Mouse (Mus musculus): Measurements from ENCODE around the gene Klk13. TPM values are rescaled to one million over a fixed set of nuclear protein-coding genes. Genes with fewer than 3 reads are reported as not detected.
"Not testable (repeated sequence)": the region's sequence is repeated elsewhere in the genome, so short reads cannot be mapped to it uniquely, and the experiment has no call there.

Gene Klk13
- 0.11 TPM in 1 of 2 replicates, not detected in the other for polyA plus RNA-seq (2014; fragmentation: Nextera tagmentation; extraction: Ambion mirVana)

GRCm38 (mm10) chr7:43712267-43712666 lies at the start of gene Klk13:
Gene Klk13, plus strand, starts transcription at chr7:43712567.
- Histone ChIP-seq H3K4me1 (ENCODE audit: control insufficient read depth, insufficient read depth, low read length) (no peaks in the 10 kb centered on the region), H3K4me2 (ENCODE audit: low read depth, low read length) (no peak within 1 kb of the TSS), H3K9ac (replicated peaks; ENCODE audit: low read depth, low read length) (no peak within 1 kb of the TSS), H3K4me3 (ENCODE audit: low read depth, low read length) (no peak within 1 kb of the TSS), H3K27me3 (ENCODE audit: control insufficient read depth, insufficient read depth, low read length) (no peaks in the 10 kb centered on the region), H3K9me3 (ENCODE audit: control insufficient read depth, low read length) (no peaks in the 10 kb centered on the region), H3K36me3 (ENCODE audit: control insufficient read depth, insufficient read depth, low read length) (no peaks in the 10 kb centered on the region), H3K27ac (ENCODE audit: low read depth, low read length) (no peak within 1 kb of the TSS)
- ATAC-seq (ENCODE audit: low read depth): no peak
- 67% methylated on average over 4 of the region's 4 CpGs for WGBS

GRCm38 (mm10) chr7:43662804-43663203 lies 49.6 kb upstream of the Klk13 start:
- no peaks in the 10 kb centered on the region for H3K27me3 ChIP-seq (ENCODE audit: control insufficient read depth, insufficient read depth, low read length)
- H3K27ac ChIP-seq (ENCODE audit: low read depth, low read length): no peak overlapping the region
- H3K4me3 ChIP-seq (ENCODE audit: low read depth, low read length): no peak overlapping the region
- no peak overlapping the region for H3K4me2 ChIP-seq (ENCODE audit: low read depth, low read length)
- no peaks in the 10 kb centered on the region for H3K36me3 ChIP-seq (ENCODE audit: control insufficient read depth, insufficient read depth, low read length)
- no peak for ATAC-seq (ENCODE audit: low read depth)
- no peaks in the 10 kb centered on the region for H3K4me1 ChIP-seq (ENCODE audit: control insufficient read depth, insufficient read depth, low read length)
- no peak overlapping the region for H3K9ac ChIP-seq (replicated peaks; ENCODE audit: low read depth, low read length)
- no peaks in the 10 kb centered on the region for H3K9me3 ChIP-seq (ENCODE audit: control insufficient read depth, low read length)
- WGBS: 93% methylated on average over 1 of the region's 1 CpGs

- WGBS: 88% methylated on average over 4 of the region's 4 CpGs
Measured at GRCm38 (mm10) chr7:43667221-43667620, 45.1 kb upstream of the Klk13 start.

GRCm38 (mm10) chr7:43668582-43668981 lies 43.8 kb upstream of the Klk13 start:
- 0 out of 2 replicates have a peak, but pooled peaks cover 6% of the 10 kb centered on the region for H3K4me1 ChIP-seq (ENCODE audit: control insufficient read depth, insufficient read depth, low read length)
- H3K27ac ChIP-seq (ENCODE audit: low read depth, low read length): no peak overlapping the region
- no peaks in the 10 kb centered on the region for H3K9me3 ChIP-seq (ENCODE audit: control insufficient read depth, low read length)
- no peak overlapping the region for H3K4me2 ChIP-seq (ENCODE audit: low read depth, low read length)
- no peak overlapping the region for H3K9ac ChIP-seq (replicated peaks; ENCODE audit: low read depth, low read length)
- H3K36me3 ChIP-seq (ENCODE audit: control insufficient read depth, insufficient read depth, low read length): no peaks in the 10 kb centered on the region
- H3K4me3 ChIP-seq (ENCODE audit: low read depth, low read length): no peak overlapping the region
- 18% methylated on average over 3 of the region's 3 CpGs for WGBS
- no peak for ATAC-seq (ENCODE audit: low read depth)
- H3K27me3 ChIP-seq (ENCODE audit: control insufficient read depth, insufficient read depth, low read length): no peaks in the 10 kb centered on the region

More at GRCm38 (mm10) chr7:43667221-43667620, 45.1 kb upstream of the Klk13 start:
- H3K27me3 ChIP-seq (ENCODE audit: control insufficient read depth, insufficient read depth, low read length); H3K27ac ChIP-seq (ENCODE audit: low read depth, low read length); H3K4me3 ChIP-seq (ENCODE audit: low read depth, low read length); ATAC-seq (ENCODE audit: low read depth); H3K36me3 ChIP-seq (ENCODE audit: control insufficient read depth, insufficient read depth, low read length); H3K9me3 ChIP-seq (ENCODE audit: control insufficient read depth, low read length); H3K4me2 ChIP-seq (ENCODE audit: low read depth, low read length); H3K9ac ChIP-seq (replicated peaks; ENCODE audit: low read depth, low read length); H3K4me1 ChIP-seq (ENCODE audit: control insufficient read depth, insufficient read depth, low read length): not testable (repeated sequence)

GRCm38 (mm10) chr7:43671064-43671808 lies 41.1 kb upstream of the Klk13 start:
- peak overlapping the region; percentile 60 for H3K4me2 ChIP-seq (ENCODE audit: low read depth, low read length)
- ATAC-seq (ENCODE audit: low read depth): peak; percentile 57
- no peaks in the 10 kb centered on the region for H3K9me3 ChIP-seq (ENCODE audit: control insufficient read depth, low read length)
- H3K4me1 ChIP-seq (ENCODE audit: control insufficient read depth, insufficient read depth, low read length): 0 out of 2 replicates have a peak, but pooled peaks cover 6% of the 10 kb centered on the region
- H3K36me3 ChIP-seq (ENCODE audit: control insufficient read depth, insufficient read depth, low read length): peaks cover 13% of the 10 kb centered on the region; the same call in 1 of the 2 replicates
- H3K27me3 ChIP-seq (ENCODE audit: control insufficient read depth, insufficient read depth, low read length): no peaks in the 10 kb centered on the region
- H3K4me3 ChIP-seq (ENCODE audit: low read depth, low read length): peak overlapping the region; percentile 55
- no peak overlapping the region for H3K9ac ChIP-seq (replicated peaks; ENCODE audit: low read depth, low read length)
- no peak overlapping the region for H3K27ac ChIP-seq (ENCODE audit: low read depth, low read length)
- 70% methylated on average over 11 of the region's 11 CpGs for WGBS

GRCm38 (mm10) chr7:43671809-43672580 lies 40.4 kb upstream of the Klk13 start, which contains the start of gene Ctu1:
Gene Ctu1, plus strand, starts transcription at chr7:43672016.
- no peak within 1 kb of the TSS; the same call in 1 of the 2 replicates for H3K27ac ChIP-seq (ENCODE audit: low read depth, low read length)
- WGBS: under 1% methylated on average over 26 of the region's 26 CpGs
- 0 out of 2 replicates have a peak, but pooled peaks cover 6% of the 10 kb centered on the region for H3K4me1 ChIP-seq (ENCODE audit: control insufficient read depth, insufficient read depth, low read length)
- peaks cover 20% of the 10 kb centered on the region; the same call in 1 of the 2 replicates for H3K36me3 ChIP-seq (ENCODE audit: control insufficient read depth, insufficient read depth, low read length)
- H3K4me3 ChIP-seq (ENCODE audit: low read depth, low read length): peak within 1 kb of the TSS; percentile 55
- H3K9ac ChIP-seq (replicated peaks; ENCODE audit: low read depth, low read length): peak within 1 kb of the TSS; percentile 61
- H3K9me3 ChIP-seq (ENCODE audit: control insufficient read depth, low read length): no peaks in the 10 kb centered on the region
- no peaks in the 10 kb centered on the region for H3K27me3 ChIP-seq (ENCODE audit: control insufficient read depth, insufficient read depth, low read length)
- peak; percentile 97 for ATAC-seq (ENCODE audit: low read depth)
- H3K4me2 ChIP-seq (ENCODE audit: low read depth, low read length): peak within 1 kb of the TSS; percentile 60

- 18% methylated on average over 10 of the region's 10 CpGs for whole genome bisulfite sequencing
- peak; percentile 16; the same call in 1 of the 2 replicates for ATAC-seq (ENCODE audit: low read depth)
- Histone ChIP-seq H3K27me3 (ENCODE audit: control insufficient read depth, insufficient read depth, low read length) (no peaks in the 10 kb centered on the region), H3K9me3 (ENCODE audit: control insufficient read depth, low read length) (no peaks in the 10 kb centered on the region), H3K4me2 (ENCODE audit: low read depth, low read length) (peak overlapping the region; percentile 60), H3K36me3 (ENCODE audit: control insufficient read depth, insufficient read depth, low read length) (peaks cover 24% of the 10 kb centered on the region; the same call in 1 of the 2 replicates), H3K4me1 (ENCODE audit: control insufficient read depth, insufficient read depth, low read length) (0 out of 2 replicates have a peak, but pooled peaks cover 6% of the 10 kb centered on the region), H3K9ac (replicated peaks; ENCODE audit: low read depth, low read length) (peak overlapping the region; percentile 61), H3K27ac (ENCODE audit: low read depth, low read length) (no peak overlapping the region), H3K4me3 (ENCODE audit: low read depth, low read length) (peak overlapping the region; percentile 55)
Measured at GRCm38 (mm10) chr7:43672581-43673260, 39.6 kb upstream of the Klk13 start.

GRCm38 (mm10) chr7:43675091-43675490 lies 37.3 kb upstream of the Klk13 start:
- Histone ChIP-seq H3K4me3 (ENCODE audit: low read depth, low read length) (no peak overlapping the region), H3K4me2 (ENCODE audit: low read depth, low read length) (no peak overlapping the region), H3K27ac (ENCODE audit: low read depth, low read length) (no peak overlapping the region), H3K9ac (replicated peaks; ENCODE audit: low read depth, low read length) (no peak overlapping the region), H3K36me3 (ENCODE audit: control insufficient read depth, insufficient read depth, low read length) (peaks cover 24% of the 10 kb centered on the region; the same call in 1 of the 2 replicates), H3K9me3 (ENCODE audit: control insufficient read depth, low read length) (no peaks in the 10 kb centered on the region), H3K27me3 (ENCODE audit: control insufficient read depth, insufficient read depth, low read length) (no peaks in the 10 kb centered on the region), H3K4me1 (ENCODE audit: control insufficient read depth, insufficient read depth, low read length) (0 out of 2 replicates have a peak, but pooled peaks cover 6% of the 10 kb centered on the region)
- ATAC-seq (ENCODE audit: low read depth): no peak
- 93% methylated on average over 32 of the region's 32 CpGs for WGBS
